Mouse (Mus musculus): ENCODE results near the gene Ift27.

DNA sequence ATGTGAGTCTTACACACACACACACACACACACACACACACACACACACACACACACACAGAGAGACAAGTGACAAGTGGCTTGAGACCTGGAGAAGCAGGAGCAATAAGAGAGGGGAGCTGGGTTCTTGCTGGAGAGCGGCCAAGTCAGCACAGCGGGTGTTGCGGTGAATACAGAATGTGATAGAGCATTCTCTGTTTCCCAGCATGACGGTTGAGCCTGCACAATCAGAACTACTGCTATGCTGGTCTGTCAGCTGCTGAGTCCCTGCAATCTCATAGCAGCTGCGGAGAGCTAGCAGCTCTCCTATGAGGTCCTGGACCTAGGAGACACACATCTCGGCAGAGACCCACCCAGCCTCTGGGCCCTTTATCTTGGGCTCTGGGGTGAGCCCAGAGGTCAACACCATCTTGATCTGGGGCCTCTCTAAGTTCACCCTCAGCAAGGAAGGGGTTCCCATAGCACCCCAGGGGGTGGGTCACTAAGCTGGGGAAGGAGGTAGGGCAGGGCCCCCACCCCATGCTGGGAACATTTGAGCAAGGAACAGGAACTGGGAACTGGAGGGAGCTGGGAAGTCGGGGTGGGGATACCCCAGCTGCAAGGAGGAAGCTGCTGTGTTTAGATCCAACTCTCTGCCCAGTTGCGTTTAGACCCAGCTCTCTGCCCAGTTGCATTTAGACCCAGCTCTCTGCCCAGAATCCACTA, 7.9 kb upstream of the Ift27 start:
- TF ChIP-seq CTCF (IDR thresholded peaks at IDR 0.05; ENCODE audit: borderline replicate concordance, insufficient read depth, low read depth, low read length) (no peak), POLR2A (IDR thresholded peaks at IDR 0.05; ENCODE audit: borderline replicate concordance, insufficient read depth, low read length) (no peak)
